Mouse (Mus musculus): ENCODE measurements around the gene Slc9a3r1.

Gene Slc9a3r1

GRCm38 (mm10) chr11:115226811-115227491, 63.8 kb downstream of the Slc9a3r1 start:
- no peak for DNase-seq (ENCODE audit: low spot score)

GRCm38 (mm10) chr11:115227640-115228039, 64.5 kb downstream of the Slc9a3r1 start:
- no peak for DNase-seq (ENCODE audit: low spot score)

GRCm38 (mm10) chr11:115228430-115228829, 65.3 kb downstream of the Slc9a3r1 start:
- DNase-seq (ENCODE audit: low spot score) = no peak

GRCm38 (mm10) chr11:115229021-115229930, 66.1 kb downstream of the Slc9a3r1 start:
- no peak for DNase-seq (ENCODE audit: low spot score)
